Mouse (Mus musculus) yolk sac, embryonic 10.5 days (tissue): ENCODE data around the gene Pam16.
"Not testable (repeated sequence)": the region's sequence is repeated elsewhere in the genome, so short reads cannot be mapped to it uniquely, and the experiment has no call there.

Experiments used
- DNase-seq: peaks from one replicate; pipeline ENCODE4 v3.0.0-alpha.2; 2017; ENCODE audit warnings: low spot score

The Pam16 gene

GRCm38 (mm10) chr16:4592909-4593875 is 31.6 kb downstream of the Pam16 start:
- DNase-seq, result peak; percentile 79

- DNase-seq, result no peak
These were observed 34.6 kb downstream of the Pam16 start for GRCm38 (mm10) chr16:4590236-4590635.

GRCm38 (mm10) chr16:4587516-4588210 is 37.1 kb downstream of the Pam16 start:
- no peak for DNase-seq

- peak; percentile 98 for DNase-seq
These were observed 38.2 kb downstream of the Pam16 start for GRCm38 (mm10) chr16:4586531-4587123.

- DNase-seq, result no peak
These were observed 38.9 kb downstream of the Pam16 start for GRCm38 (mm10) chr16:4585642-4586530.

- no peak for DNase-seq
These were observed 40.4 kb downstream of the Pam16 start for GRCm38 (mm10) chr16:4584438-4584837.

GRCm38 (mm10) chr16:4583807-4584206 is 41.0 kb downstream of the Pam16 start:
- DNase-seq, result no peak

GRCm38 (mm10) chr16:4581179-4581578 is 43.6 kb downstream of the Pam16 start:
- not testable (repeated sequence) for DNase-seq

- no peak for DNase-seq
These were observed 46.2 kb downstream of the Pam16 start for GRCm38 (mm10) chr16:4578630-4579029.

GRCm38 (mm10) chr16:4576873-4577272 is 47.9 kb downstream of the Pam16 start:
- no peak for DNase-seq

GRCm38 (mm10) chr16:4576038-4576437 is 48.8 kb downstream of the Pam16 start:
- DNase-seq, result no peak

GRCm38 (mm10) chr16:4570737-4571136 is 54.1 kb downstream of the Pam16 start:
- no peak for DNase-seq

- DNase-seq, result peak; percentile 72
These were observed 56.9 kb downstream of the Pam16 start for GRCm38 (mm10) chr16:4567912-4568311.
